Mouse (Mus musculus): ENCODE data around the gene Ufsp2. TPM values are rescaled to one million over a fixed set of nuclear protein-coding genes. Genes with fewer than 3 reads are reported as not detected.

Gene Ufsp2
- total RNA-seq (2023) = 20.0 to 30.0 TPM (median 22.6 TPM) in 4 replicates

DNA sequence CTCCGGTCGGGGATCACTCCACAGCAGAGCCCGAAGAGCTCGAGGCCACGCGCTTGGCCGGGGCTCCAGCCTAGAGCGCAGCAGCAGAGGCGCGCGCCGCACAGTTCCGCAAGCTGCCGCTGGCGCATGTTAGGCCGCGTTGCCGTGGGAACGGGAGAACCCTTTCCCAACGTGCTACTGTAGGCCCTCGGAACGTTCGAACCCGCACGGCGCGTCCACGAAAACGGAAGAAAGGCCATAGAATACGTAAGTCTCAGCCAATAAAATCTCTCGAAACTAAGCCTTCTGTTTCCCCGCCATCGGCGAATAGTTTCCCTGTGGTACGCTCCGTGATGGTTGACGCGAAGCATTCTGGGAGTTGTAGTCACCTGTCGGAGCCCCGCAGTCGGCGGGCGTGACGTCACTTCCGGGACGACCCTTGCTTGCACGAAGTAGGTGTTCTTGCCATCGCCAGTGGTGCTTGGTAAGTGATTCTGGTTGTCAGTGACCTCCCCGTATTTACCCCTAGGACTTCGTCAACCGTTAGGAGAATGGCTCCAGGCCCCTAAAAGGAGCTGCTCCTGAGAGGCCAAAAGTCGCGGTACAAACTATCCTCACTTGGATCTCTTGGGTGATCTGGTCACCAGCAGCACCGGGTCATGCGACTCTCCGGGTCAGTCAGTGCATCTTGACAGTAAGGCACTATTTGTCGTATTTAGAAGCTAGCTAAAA lies at the start of gene Ufsp2, which contains the start of gene 1700029J07Rik:
TSS of gene Ufsp2 (plus strand) at position 403 of the 711 bp plus-strand sequence.
TSS of gene 1700029J07Rik (minus strand) at position 127 of the 711 bp plus-strand sequence.

DNA sequence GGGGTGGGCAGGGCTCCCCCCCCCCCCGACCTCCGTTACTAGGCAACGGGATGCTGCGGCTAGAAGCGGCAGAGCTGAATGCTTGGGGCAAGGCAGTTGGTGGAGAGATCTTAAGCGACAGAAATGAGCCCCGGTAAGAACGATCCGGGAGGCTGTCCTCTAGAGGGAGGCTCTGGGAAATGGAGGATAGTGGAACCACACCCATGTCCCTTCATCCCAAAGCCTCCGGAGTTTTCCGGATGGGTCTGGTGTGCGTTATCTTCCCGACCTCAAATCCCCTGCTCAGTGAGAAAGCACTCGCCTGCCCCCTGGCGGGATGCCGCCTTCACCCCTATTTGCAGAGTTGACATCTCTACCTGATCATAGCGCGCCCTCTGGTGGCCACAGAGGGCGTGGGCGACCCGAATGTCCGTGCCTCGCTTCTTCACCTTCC lies 40.7 kb upstream of the Ufsp2 start, which contains the start of gene Ccdc110:
TSS of gene Ccdc110 (plus strand) at position 38 of the 433 bp plus-strand sequence.

DNA sequence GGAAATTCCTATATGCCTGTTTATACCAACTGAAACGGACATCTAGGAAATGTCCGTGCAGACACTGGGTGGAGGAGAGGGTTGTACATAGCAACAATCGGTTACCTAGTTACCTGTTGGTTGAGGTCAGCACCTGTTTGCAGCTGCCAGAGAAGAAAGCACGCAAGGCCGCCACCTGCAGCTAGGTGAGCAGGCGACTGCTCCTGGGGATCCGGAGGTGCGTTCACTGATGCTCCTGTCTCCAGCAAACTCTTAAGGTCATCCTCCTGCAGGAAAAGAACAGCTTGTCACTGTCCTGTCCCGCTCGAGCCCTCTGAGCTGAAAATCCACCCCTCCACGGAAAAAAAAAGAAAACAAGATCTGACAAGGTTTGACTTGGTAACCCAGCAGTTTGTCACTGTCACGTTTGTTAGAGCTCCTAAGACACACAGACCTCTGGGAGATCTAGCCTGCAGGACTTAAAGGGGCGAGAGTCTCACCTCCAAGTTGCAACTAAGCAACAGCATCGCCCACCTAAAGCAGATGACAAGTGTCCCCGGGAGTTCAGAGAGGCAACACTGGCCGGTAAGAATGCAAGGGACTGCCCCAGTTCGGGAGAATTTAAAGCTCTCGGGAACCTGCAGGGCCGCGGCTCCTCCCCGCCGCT lies 23.9 kb downstream of the Ufsp2 start, which contains the start of gene Lrp2bp:
TSS of gene Lrp2bp (plus strand) at position 166 of the 646 bp plus-strand sequence.

DNA sequence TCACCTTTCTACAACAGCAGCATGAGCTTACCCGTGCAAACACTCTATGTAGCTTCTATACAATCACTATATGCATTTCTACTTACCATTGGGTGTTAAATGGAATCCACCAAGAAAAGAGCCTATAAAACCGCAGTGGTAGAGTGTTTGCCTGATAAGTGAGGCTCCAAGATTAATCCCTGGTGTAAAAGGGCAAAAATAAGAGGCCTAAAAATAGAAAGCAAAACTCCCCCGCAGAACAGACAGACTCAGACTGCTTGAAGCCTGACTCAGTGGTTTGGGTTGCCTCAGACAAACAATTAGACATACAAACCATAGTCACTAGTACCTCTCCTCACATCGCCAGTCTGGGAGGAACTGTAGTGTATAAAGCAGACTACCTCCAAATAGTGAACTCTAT lies 30.3 kb downstream of the Ufsp2 start, which contains the start of gene Ankrd37:
TSS of gene Ankrd37 (minus strand) at position 112 of the 400 bp plus-strand sequence.

Other genes starting within 250 kb of the Ufsp2 start
- 0.23 to 1.2 TPM (median 0.58 TPM) in 4 replicates for gene Pdlim3, start 90.1 kb upstream of the Ufsp2 start, total RNA-seq (2023)
- not detected in 4 replicates for gene Ccdc110, start 40.9 kb upstream of the Ufsp2 start, total RNA-seq (2023)
- gene 1700029J07Rik, start 276 bp upstream of the Ufsp2 start, total RNA-seq (2023) = 5.7 to 7.8 TPM (median 6.9 TPM) in 4 replicates
- gene Lrp2bp, start 23.8 kb downstream of the Ufsp2 start, total RNA-seq (2023) = 0.46 to 0.78 TPM in 2 of 4 replicates, not detected in the others
- gene Ankrd37, start 30.2 kb downstream of the Ufsp2 start, total RNA-seq (2023) = 9.0 to 12.5 TPM (median 11.2 TPM) in 4 replicates
- gene Cfap97, start 176.2 kb downstream of the Ufsp2 start, total RNA-seq (2023) = 19.8 to 28.2 TPM (median 24.7 TPM) in 4 replicates
- gene Snx25, start 176.6 kb downstream of the Ufsp2 start, total RNA-seq (2023) = 33.3 to 42.5 TPM (median 39.1 TPM) in 4 replicates
- 58.8 to 70.1 TPM (median 60.2 TPM) in 4 replicates for gene Slc25a4, start 235.8 kb downstream of the Ufsp2 start, total RNA-seq (2023)